ENCODE assay signal across 16 mouse cellular contexts in the genomic region with DNA sequence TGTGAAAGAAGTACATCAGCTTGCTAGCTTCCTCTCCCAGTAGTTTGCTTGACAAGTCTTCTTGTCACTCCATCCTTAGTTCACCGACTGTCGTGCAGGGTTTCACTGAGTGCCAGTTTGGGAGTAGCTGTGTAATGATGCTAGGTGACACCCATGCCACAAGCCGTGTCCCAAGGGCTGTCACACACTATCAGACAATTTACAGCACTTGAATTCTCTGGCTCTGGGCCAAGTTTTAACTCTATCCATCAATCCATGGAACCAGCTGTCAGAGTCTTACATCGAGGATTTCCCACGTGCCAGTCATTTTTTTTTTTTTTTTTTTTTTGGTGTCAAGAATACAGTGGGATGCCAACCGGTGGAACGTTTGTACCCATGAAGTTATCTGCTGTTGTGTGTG. TPM values are rescaled to one million over a fixed set of nuclear protein-coding genes. Genes with fewer than 3 reads are reported as not detected.
DNase-seq lines count a peak whose midpoint lies in the region; ATAC-seq and TF ChIP-seq lines count a peak whose summit lies in the region.
"Had no signal": no experiment of that assay in that cellular context is flagged by ENCODE, and none has a peak within 500 bp of the region (broad histone marks: within the 10 kb centered on the region; RNA-seq: fewer than 3 reads in every experiment).

No protein-coding gene starts in this region.

- 65% methylated on average over 7 of the region's 7 CpGs for WGBS in forebrain, embryonic 14.5 days
- 85% methylated on average over 7 of the region's 7 CpGs for WGBS in forebrain, embryonic 12.5 days
- WGBS in midbrain, embryonic 14.5 days, result 82% methylated on average over 7 of the region's 7 CpGs
- WGBS in midbrain, embryonic 13.5 days, result 87% methylated on average over 7 of the region's 7 CpGs
- WGBS in hindbrain, embryonic 14.5 days, result 66% methylated on average over 7 of the region's 7 CpGs

- H3K4me1 ChIP-seq in forebrain, embryonic 14.5 days (ENCODE audit: control insufficient read depth, insufficient read depth, low read length), result no peaks in the 10 kb centered on the region
- no peaks in the 10 kb centered on the region for H3K4me1 ChIP-seq in forebrain, embryonic 12.5 days
- H3K4me1 ChIP-seq in midbrain, embryonic 14.5 days (ENCODE audit: control insufficient read depth, insufficient read depth, low read length), result no peaks in the 10 kb centered on the region
- H3K4me1 ChIP-seq in midbrain, embryonic 13.5 days (replicated peaks), result no peaks in the 10 kb centered on the region
- H3K4me1 ChIP-seq in hindbrain, embryonic 14.5 days (replicated peaks; ENCODE audit: control insufficient read depth, insufficient read depth, low read length), result no peaks in the 10 kb centered on the region
- H3K4me1 ChIP-seq: embryonic facial prominence, embryonic 13.5 days; hindbrain, embryonic 13.5 days; intestine, embryonic 15.5 days had no signal

- ATAC-seq in forebrain, embryonic 14.5 days, result no peak
- ATAC-seq in forebrain, embryonic 12.5 days (ENCODE audit: low FRiP score), result no peak
- ATAC-seq in midbrain, embryonic 14.5 days (ENCODE audit: low FRiP score, low TSS enrichment), result no peak
- ATAC-seq in midbrain, embryonic 13.5 days, result no peak
- no peak for ATAC-seq in hindbrain, embryonic 14.5 days (ENCODE audit: low FRiP score)
- ATAC-seq: intestine, embryonic 15.5 days had no signal

- DNase-seq in forebrain, embryonic 14.5 days (ENCODE audit: low spot score), result peak; percentile 69
- no peak for DNase-seq in gastrocnemius, adult 2 months
- no peak for DNase-seq in gastrocnemius, postnatal 25 days
- peak; percentile 2 for DNase-seq in midbrain, embryonic 14.5 days
- no peak for DNase-seq in hindbrain, embryonic 14.5 days (ENCODE audit: low spot score)
- DNase-seq: adrenal gland, adult 2 months; adrenal gland, postnatal 25 days; cerebellum, adult 2 months; cerebellum, postnatal 14 days; kidney, adult 18-20 months had no signal

- H3K4me3 ChIP-seq in forebrain, embryonic 14.5 days (ENCODE audit: low read depth, low read length), result no peak overlapping the region
- H3K4me3 ChIP-seq in forebrain, embryonic 12.5 days (replicated peaks), result no peak overlapping the region
- H3K4me3 ChIP-seq in gastrocnemius, adult 2 months, result no peak overlapping the region
- no peak overlapping the region for H3K4me3 ChIP-seq in midbrain, embryonic 14.5 days (replicated peaks; ENCODE audit: low read depth, low read length)
- H3K4me3 ChIP-seq in midbrain, embryonic 13.5 days (replicated peaks), result no peak overlapping the region
- H3K4me3 ChIP-seq in hindbrain, embryonic 14.5 days (replicated peaks; ENCODE audit: low read length), result no peak overlapping the region
- H3K4me3 ChIP-seq: embryonic facial prominence, embryonic 13.5 days; heart, embryonic 12.5 days; hindbrain, embryonic 13.5 days; intestine, embryonic 15.5 days had no signal

- no peaks in the 10 kb centered on the region for H3K36me3 ChIP-seq in forebrain, embryonic 14.5 days (ENCODE audit: control insufficient read depth, insufficient read depth, low read length)
- no peaks in the 10 kb centered on the region for H3K36me3 ChIP-seq in forebrain, embryonic 12.5 days (replicated peaks)
- no peaks in the 10 kb centered on the region for H3K36me3 ChIP-seq in midbrain, embryonic 14.5 days (ENCODE audit: control insufficient read depth, insufficient read depth, low read length)
- no peaks in the 10 kb centered on the region for H3K36me3 ChIP-seq in midbrain, embryonic 13.5 days
- H3K36me3 ChIP-seq in hindbrain, embryonic 14.5 days (replicated peaks; ENCODE audit: control insufficient read depth, insufficient read depth), result no peaks in the 10 kb centered on the region
- H3K36me3 ChIP-seq: embryonic facial prominence, embryonic 13.5 days; heart, embryonic 12.5 days; hindbrain, embryonic 13.5 days; intestine, embryonic 15.5 days had no signal

- TF ChIP-seq CTCF in gastrocnemius, adult 2 months (IDR thresholded peaks at IDR 0.05), result no peak

- H3K27me3 ChIP-seq in forebrain, embryonic 14.5 days (replicated peaks; ENCODE audit: control insufficient read depth, insufficient read depth, low read length), result no peaks in the 10 kb centered on the region
- no peaks in the 10 kb centered on the region for H3K27me3 ChIP-seq in forebrain, embryonic 12.5 days
- H3K27me3 ChIP-seq in midbrain, embryonic 14.5 days (ENCODE audit: control insufficient read depth, insufficient read depth, low read length), result no peaks in the 10 kb centered on the region
- no peaks in the 10 kb centered on the region for H3K27me3 ChIP-seq in midbrain, embryonic 13.5 days
- H3K27me3 ChIP-seq in hindbrain, embryonic 14.5 days (ENCODE audit: control insufficient read depth, insufficient read depth, low read length), result no peaks in the 10 kb centered on the region
- H3K27me3 ChIP-seq: embryonic facial prominence, embryonic 13.5 days; heart, embryonic 12.5 days; intestine, embryonic 15.5 days had no signal

- H3K9me3 ChIP-seq in forebrain, embryonic 14.5 days (replicated peaks; ENCODE audit: control insufficient read depth, low read length), result no peaks in the 10 kb centered on the region
- no peaks in the 10 kb centered on the region for H3K9me3 ChIP-seq in forebrain, embryonic 12.5 days
- no peaks in the 10 kb centered on the region for H3K9me3 ChIP-seq in midbrain, embryonic 14.5 days (ENCODE audit: control insufficient read depth, low read length)
- no peaks in the 10 kb centered on the region for H3K9me3 ChIP-seq in midbrain, embryonic 13.5 days
- no peaks in the 10 kb centered on the region for H3K9me3 ChIP-seq in hindbrain, embryonic 14.5 days (ENCODE audit: control insufficient read depth, low read length)
- H3K9me3 ChIP-seq: embryonic facial prominence, embryonic 13.5 days; heart, embryonic 12.5 days; hindbrain, embryonic 13.5 days; intestine, embryonic 15.5 days had no signal

- intact Hi-C loops in gastrocnemius, adult 2 months (cut with DNase I), result no loop called here

- no peak overlapping the region for H3K9ac ChIP-seq in forebrain, embryonic 14.5 days (ENCODE audit: low read length)
- no peak overlapping the region for H3K9ac ChIP-seq in forebrain, embryonic 12.5 days
- no peak overlapping the region for H3K9ac ChIP-seq in midbrain, embryonic 14.5 days (replicated peaks; ENCODE audit: low read length)
- H3K9ac ChIP-seq in midbrain, embryonic 13.5 days (replicated peaks), result no peak overlapping the region
- H3K9ac ChIP-seq in hindbrain, embryonic 14.5 days, result no peak overlapping the region
- H3K9ac ChIP-seq: embryonic facial prominence, embryonic 13.5 days; heart, embryonic 12.5 days; hindbrain, embryonic 13.5 days; intestine, embryonic 15.5 days had no signal

- H3K4me2 ChIP-seq in forebrain, embryonic 14.5 days (ENCODE audit: low read length), result no peak overlapping the region
- H3K4me2 ChIP-seq in forebrain, embryonic 12.5 days, result no peak overlapping the region
- H3K4me2 ChIP-seq in midbrain, embryonic 14.5 days (ENCODE audit: low read length), result no peak overlapping the region
- H3K4me2 ChIP-seq in midbrain, embryonic 13.5 days (replicated peaks), result no peak overlapping the region
- H3K4me2 ChIP-seq in hindbrain, embryonic 14.5 days (replicated peaks), result no peak overlapping the region
- H3K4me2 ChIP-seq: embryonic facial prominence, embryonic 13.5 days; heart, embryonic 12.5 days; hindbrain, embryonic 13.5 days; intestine, embryonic 15.5 days had no signal

- no peak overlapping the region for H3K27ac ChIP-seq in forebrain, embryonic 14.5 days (ENCODE audit: low read depth, low read length)
- H3K27ac ChIP-seq in forebrain, embryonic 12.5 days, result no peak overlapping the region
- peak overlapping the region; percentile 38; the same call in 1 of the 2 replicates for H3K27ac ChIP-seq in gastrocnemius, adult 2 months
- no peak overlapping the region for H3K27ac ChIP-seq in midbrain, embryonic 14.5 days (replicated peaks; ENCODE audit: low read depth, low read length)
- H3K27ac ChIP-seq in midbrain, embryonic 13.5 days, result no peak overlapping the region
- H3K27ac ChIP-seq in hindbrain, embryonic 14.5 days, result no peak overlapping the region
- H3K27ac ChIP-seq: embryonic facial prominence, embryonic 13.5 days; hindbrain, embryonic 13.5 days; intestine, embryonic 15.5 days had no signal

RNA-seq across cellular contexts. Expression of a gene that starts 29.3 kb away (rescaled TPM):
- 0.85 and 1.3 TPM in 2 replicates for polyA plus RNA-seq in forebrain, embryonic 14.5 days (2014; fragmentation: Nextera tagmentation; extraction: Ambion mirVana)
- polyA plus RNA-seq in forebrain, embryonic 12.5 days (2016; fragmentation: Nextera tagmentation; extraction: Ambion mirVana), result 0.76 and 1.0 TPM in 2 replicates
- total RNA-seq in gastrocnemius, adult 2 months (2021), result 10 to 100 TPM; 14.4 to 21.6 TPM
- 10 to 100 TPM; 11.0 to 11.5 TPM for total RNA-seq in gastrocnemius, postnatal 25 days (2021)
- polyA plus RNA-seq in midbrain, embryonic 14.5 days (2014; fragmentation: Nextera tagmentation; extraction: Ambion mirVana), result 0.67 and 0.74 TPM in 2 replicates
- polyA plus RNA-seq in midbrain, embryonic 13.5 days (2015; fragmentation: Nextera tagmentation; extraction: Ambion mirVana), result 0.72 and 0.94 TPM in 2 replicates
- polyA plus RNA-seq in hindbrain, embryonic 14.5 days (2014; fragmentation: Nextera tagmentation; extraction: Ambion mirVana), result 1.4 and 3.1 TPM in 2 replicates

Comparison
In these comparisons a context has a peak if more than half of its experiments do, and no peak if none do; other contexts are left out.
1. DNase-seq: peak in forebrain, embryonic 14.5 days (single experiment) and midbrain, embryonic 14.5 days (single experiment); none in gastrocnemius, adult 2 months (single experiment), gastrocnemius, postnatal 25 days (single experiment) and hindbrain, embryonic 14.5 days (single experiment).